Mouse (Mus musculus): ENCODE measurements around the gene Tpcn2. TPM values are rescaled to one million over a fixed set of nuclear protein-coding genes. Genes with fewer than 3 reads are reported as not detected.
A peak's percentile ranks its signal among the peaks of the same experiment; 100 is the strongest.

Tpcn2 gene
- total RNA-seq, 2 experiments from 2014 or later = 5.5 to 7.0 TPM

- DNase-seq (ENCODE audit: low spot score in 2 of 2) = no peak
Measured at GRCm38 (mm10) chr7:145299562-145300320, 15.9 kb upstream of the Tpcn2 start.

- DNase-seq (ENCODE audit: low spot score in 2 of 2) = no peak
Measured at GRCm38 (mm10) chr7:145298666-145299490, 15.1 kb upstream of the Tpcn2 start.

DNA sequence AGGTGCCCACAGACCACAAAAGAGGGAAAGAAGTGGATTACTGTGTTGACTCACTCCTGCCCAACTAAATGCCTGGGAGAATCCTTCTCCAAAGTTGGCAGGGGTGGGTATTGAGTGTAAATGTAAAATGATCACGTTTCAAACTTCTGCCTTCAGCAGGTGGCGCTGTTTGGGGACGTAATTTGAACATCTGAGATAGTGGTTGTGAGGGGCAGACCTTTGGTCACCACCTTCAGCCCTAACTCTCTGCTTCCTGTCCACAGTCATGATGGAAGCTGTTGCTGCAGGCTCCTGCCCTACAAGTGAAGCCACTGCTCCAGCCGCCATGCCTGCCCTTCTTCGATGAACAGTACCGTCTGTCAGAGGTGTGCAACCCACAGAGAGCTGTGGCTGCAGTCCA, 10.0 kb upstream of the Tpcn2 start:
- no peak for DNase-seq (ENCODE audit: low spot score in 2 of 2)

DNA sequence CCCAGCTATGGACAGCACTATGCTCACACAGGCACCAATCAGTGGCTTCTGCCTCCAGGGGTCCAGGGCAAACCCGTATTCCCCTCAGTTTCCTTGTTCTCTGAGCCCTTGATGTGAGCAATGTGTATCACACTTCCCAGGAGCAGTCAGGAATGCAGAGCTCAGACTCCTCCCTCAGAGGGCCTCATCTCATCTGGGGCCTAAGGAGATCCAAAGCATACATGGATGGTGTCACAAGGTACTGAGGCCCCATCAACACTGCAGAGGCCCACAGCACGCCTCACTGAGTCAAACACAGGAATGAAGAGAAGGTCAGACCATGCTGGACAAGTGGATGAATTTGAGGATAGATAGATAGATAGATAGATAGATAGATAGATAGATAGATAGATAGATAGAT, 8.9 kb upstream of the Tpcn2 start:
- DNase-seq (ENCODE audit: low spot score in 2 of 2) = no peak

DNA sequence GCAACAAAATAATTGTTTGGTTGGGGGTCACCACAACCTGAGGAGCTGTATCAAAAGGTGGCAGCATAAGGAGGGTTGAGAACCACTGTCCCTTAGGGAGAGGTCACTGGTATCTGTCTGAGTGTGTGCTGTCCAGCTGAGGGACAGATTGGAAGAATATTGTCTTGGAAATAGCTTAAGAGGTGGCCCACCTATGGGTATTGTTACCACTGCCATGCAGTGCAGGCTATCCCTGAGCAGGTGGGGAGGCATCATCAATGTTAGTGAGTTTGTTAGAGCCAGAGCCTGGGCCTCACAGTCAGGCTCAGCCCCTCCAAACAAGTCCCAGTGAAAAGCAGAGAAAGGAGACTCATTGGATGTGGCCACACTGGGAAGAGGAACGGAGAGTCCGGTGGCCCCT, 8.0 kb upstream of the Tpcn2 start:
- no peak for DNase-seq (ENCODE audit: low spot score in 2 of 2)

DNA sequence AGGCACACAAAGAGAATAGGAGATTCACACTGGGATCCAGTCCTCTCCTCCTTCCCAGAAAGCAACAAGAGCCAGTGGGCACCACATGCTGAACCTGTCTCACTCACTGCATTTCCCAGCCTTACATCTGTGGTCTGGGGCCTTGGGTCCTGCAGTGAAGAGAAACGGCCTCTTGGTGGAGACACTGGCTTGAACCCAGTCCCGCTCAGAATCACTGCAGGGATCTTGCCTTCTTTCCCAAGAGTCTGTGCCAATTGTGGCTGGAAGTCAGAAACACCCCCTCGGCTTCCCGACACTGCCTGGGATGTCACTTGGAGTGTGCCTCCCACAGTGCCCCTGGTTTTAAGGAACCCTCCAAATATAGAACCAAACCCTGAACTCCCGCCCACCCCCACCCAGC, 5.5 kb upstream of the Tpcn2 start:
- peak in 1 of 2 experiments; percentile 48 for DNase-seq (ENCODE audit: low spot score in 2 of 2)

DNA sequence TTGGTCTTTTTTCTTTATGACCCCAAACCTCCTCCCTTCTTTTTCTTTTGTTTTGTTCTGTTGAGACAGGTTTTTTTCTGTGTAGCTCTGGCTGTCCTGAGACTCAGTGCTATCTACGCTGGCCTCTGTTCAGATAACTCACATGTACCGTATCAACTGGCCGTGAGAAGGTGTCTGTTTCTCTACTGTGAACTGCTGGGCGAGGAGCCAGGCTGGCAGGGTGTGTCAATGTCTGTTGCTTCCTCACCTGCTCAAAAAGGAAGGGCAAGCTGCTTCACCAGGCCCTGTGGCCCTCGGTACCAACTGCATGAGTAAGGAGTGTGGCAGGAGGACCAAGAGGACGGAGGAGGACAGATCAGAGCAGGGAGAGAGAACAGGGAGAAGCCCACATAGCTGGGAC, 3.6 kb upstream of the Tpcn2 start:
- no peak for DNase-seq (ENCODE audit: low spot score in 2 of 2)

DNA sequence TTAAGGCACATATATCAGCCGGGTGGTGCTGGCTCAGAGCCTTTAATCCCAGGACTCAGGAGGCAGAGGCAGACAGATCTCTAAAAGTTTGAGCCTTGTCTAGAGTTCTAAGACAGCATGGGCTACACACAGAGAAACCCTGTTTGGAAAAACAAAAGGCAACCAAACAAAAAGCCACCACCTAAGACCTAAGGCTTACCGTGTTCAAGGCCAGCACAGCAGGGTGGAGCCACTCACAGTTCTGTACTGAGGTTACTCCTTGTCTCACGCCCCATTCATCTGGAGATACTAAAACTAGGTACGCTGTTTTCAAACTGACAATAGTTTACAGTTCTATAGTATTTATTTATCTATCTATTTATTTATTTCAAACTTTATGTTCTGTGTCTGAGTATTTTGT, 1.7 kb upstream of the Tpcn2 start:
- DNase-seq (ENCODE audit: low spot score in 2 of 2) = no peak

DNA sequence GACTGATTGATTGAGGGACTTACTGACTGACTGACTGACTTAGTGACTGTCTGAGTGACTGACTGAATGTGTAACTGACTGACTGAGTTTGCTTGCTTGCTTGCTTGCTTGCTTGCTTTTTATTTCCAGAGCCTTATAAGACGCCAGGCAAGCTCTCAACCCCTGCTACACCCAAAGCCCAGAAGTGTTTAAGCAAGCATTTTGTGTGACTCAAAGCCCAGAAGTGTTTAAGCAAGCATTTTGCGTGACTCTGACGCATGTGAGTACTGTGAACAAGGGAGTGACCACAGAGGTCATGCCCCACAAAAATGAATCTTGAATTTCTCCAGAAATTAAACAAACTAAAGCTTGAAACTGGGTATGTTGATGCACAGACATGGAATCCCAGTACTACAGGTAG, 482 bp upstream of the Tpcn2 start:
- DNase-seq (ENCODE audit: low spot score in 2 of 2) = no peak

GRCm38 (mm10) chr7:145283041-145283440, 770 bp downstream of the Tpcn2 start:
- no peak for DNase-seq (ENCODE audit: low spot score in 2 of 2)

GRCm38 (mm10) chr7:145281396-145281795, 2.4 kb downstream of the Tpcn2 start:
- DNase-seq (ENCODE audit: low spot score in 2 of 2) = no peak

GRCm38 (mm10) chr7:145275488-145275887, 8.3 kb downstream of the Tpcn2 start:
- DNase-seq (ENCODE audit: low spot score in 2 of 2) = no peak

DNA sequence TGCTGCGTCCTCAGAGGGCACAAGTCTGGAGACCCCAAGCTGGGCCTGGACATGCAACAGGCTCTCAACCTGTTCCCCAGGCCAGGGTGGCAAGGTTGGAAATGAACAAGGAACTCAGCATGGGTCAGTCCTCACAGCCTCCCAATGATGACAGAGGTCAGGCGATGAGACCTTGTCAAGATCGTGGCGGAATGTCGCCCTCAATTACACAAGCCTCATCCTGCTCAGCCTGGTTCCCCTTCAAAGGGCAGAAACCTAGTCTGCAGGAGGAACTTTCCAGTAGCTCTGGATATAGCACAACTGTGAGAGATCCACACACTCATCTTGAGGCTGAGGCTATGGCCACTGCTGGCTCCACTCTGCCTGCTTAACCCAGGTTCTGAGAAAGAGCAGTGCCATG, 12.9 kb downstream of the Tpcn2 start:
- no peak for DNase-seq (ENCODE audit: low spot score in 2 of 2)

- DNase-seq (ENCODE audit: low spot score in 2 of 2) = no peak
Measured at GRCm38 (mm10) chr7:145268890-145269289, 14.9 kb downstream of the Tpcn2 start.

- no peak for DNase-seq (ENCODE audit: low spot score in 2 of 2)
Measured at GRCm38 (mm10) chr7:145266011-145266410, 17.8 kb downstream of the Tpcn2 start.

DNA sequence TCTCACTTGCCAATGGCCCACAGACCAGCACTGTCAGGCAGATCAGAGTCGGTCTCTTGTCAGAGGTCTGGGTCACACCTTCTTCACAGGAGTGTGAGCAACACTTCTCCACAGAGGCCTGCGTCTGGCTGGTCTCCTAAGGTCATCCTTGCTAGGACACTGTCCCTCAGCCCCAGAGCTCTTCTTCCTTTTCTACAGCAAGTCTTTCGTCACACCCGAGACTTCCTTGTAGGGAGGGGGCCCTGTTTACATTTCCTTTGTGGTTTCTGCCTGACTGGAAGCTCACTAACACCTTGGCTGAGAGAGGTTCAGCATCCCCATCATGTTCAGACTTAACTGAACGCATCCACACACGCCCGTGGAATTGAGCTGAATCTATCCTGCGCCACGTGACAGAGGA, 19.6 kb downstream of the Tpcn2 start:
- no peak for DNase-seq (ENCODE audit: low spot score in 2 of 2)

DNA sequence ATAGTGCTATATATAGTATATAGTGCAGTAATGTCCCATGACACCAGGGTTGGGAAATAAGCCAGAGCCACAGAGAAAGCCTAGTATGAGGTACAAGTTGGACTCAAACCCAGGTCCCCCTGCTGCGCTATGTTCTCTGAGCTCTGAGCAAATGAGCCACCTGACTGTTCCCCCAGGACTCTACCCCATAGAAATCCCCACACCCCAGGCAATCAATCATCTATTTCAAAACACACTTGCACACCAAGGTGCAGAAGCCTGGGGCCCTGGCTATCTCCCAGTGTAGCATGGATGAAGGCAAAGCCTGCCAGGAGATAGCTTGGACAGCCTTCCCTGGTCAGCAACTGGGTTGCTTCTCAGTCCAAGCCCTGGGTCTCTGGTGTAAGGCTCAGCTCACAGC, 27.7 kb downstream of the Tpcn2 start:
- no peak for DNase-seq (ENCODE audit: low spot score in 2 of 2)

- DNase-seq (ENCODE audit: low spot score in 2 of 2) = no peak
Measured at GRCm38 (mm10) chr7:145253986-145254630, 29.7 kb downstream of the Tpcn2 start.

DNA sequence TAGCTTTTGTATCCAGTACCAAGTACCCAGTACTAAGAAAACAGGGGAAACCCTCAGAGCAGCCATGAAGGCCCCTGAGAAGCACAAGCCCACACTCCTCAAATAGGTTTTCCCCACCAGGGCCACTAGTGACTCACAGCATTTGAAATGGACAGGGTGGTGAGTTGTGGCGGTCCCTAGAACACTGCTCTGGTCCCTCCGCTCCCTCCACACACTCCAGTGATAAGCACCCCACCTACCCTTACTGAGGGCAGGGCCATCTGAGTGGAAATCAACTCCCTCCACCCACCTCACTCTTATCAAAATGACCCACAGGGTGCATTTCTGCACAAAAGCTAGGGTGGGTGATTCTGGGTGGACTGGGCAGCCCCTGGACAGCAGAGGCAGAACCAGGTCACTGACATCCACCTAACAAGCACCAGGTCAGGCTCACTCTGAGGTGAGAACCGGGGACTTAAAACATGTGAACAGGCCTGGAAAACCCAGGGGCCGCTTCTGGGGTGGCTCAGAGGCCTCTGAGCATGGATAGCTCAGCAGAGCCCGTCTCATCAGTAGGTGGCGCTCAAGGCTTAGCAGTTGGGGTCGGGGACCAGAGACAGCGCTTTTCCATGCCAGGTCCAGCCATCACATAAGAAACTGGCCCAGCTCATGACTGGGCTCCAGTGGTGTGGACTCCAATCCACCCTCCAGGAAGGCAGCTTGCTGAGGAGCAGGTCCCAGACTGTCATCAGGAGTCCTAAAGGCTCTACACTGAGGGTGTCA, 30.9 kb downstream of the Tpcn2 start:
- DNase-seq (ENCODE audit: low spot score in 2 of 2) = peak; percentile 91 to 92

DNA sequence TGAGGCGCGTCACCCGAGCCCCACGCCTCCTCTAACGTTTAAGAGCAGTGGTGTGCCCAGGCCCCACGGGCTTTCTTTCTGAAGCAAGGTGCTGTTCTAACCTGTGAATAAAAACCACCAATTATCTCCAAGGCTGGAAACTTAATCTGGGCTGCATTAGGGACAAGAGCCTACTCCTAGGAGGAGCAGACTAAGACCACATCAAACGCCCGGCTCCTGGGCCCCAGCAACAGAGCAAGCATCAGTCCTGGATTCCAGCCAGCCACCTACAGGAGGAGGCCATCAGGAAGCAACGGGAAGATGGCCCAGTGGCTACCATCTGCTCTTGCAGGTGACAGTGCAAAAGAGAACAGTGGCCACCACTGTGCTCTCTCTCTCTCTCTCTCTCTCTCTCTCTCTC, 33.6 kb downstream of the Tpcn2 start:
- no peak for DNase-seq (ENCODE audit: low spot score in 2 of 2)

DNA sequence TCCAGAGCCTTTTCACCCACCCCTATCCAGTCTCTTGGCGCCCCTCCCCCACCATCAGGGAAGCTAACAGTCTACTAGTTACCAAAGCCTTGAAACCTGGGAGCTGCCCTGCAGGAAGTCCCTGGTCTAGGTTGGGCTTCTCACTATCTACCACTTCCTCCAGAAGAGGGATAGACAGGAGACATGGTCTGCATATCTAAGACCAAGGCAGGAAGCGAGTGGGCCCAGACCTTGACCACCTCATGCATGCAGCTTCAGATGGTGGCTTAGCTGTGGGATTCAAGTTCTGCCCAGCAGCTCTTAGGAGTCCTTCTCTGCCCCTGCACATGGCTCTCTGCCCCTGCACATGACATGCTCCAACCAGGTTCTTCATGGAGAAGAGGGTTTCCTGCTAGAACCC, 34.9 kb downstream of the Tpcn2 start:
- DNase-seq (ENCODE audit: low spot score in 2 of 2) = no peak
